Mouse (Mus musculus) neural tube, embryonic 14.5 days (tissue): ENCODE measurements around the gene Numb. TPM values are rescaled to one million over a fixed set of nuclear protein-coding genes. Genes with fewer than 3 reads are reported as not detected.

Source experiments
- ATAC-seq: fragments of 200-750 bp; cut with Nextera tagmentation; 2 replicates; pipeline ENCODE4 v1.8.0; 2017; ENCODE audit warnings: low read depth, mild to moderate bottlenecking, moderate TSS enrichment, moderate library complexity
- H3K27ac ChIP-seq: fragments of 300-500 bp; sonication (generic); 2 replicates; pipeline ENCODE4 v1.5.1; 2014; ENCODE audit warnings: low read depth, mild to moderate bottlenecking, control low read depth, low read length, moderate library complexity, mixed read lengths
- H3K27me3 ChIP-seq: fragments of 300-500 bp; sonication (generic); 2 replicates; pipeline ENCODE4 v1.6.1; 2014; ENCODE audit warnings: low read length; ENCODE audit not compliant: control insufficient read depth, insufficient read depth
- H3K36me3 ChIP-seq: fragments of 300-500 bp; sonication (generic); 2 replicates; pipeline ENCODE4 v1.6.1; 2014; ENCODE audit warnings: low read length, mixed read lengths; ENCODE audit not compliant: control insufficient read depth, insufficient read depth
- H3K4me1 ChIP-seq: fragments of 300-500 bp; sonication (generic); 2 replicates; pipeline ENCODE4 v1.6.1; 2014; ENCODE audit warnings: low read length; ENCODE audit not compliant: control insufficient read depth, insufficient read depth
- H3K4me2 ChIP-seq: fragments of 300-500 bp; sonication (generic); 2 replicates; pipeline ENCODE4 v1.6.1; 2014; ENCODE audit warnings: mild to moderate bottlenecking, low read depth, low read length, control low read depth
- H3K4me3 ChIP-seq: fragments of 300-500 bp; sonication (generic); 2 replicates; pipeline ENCODE4 v1.5.1; 2014; ENCODE audit warnings: low read depth, low read length, control low read depth, mixed read lengths
- H3K9ac ChIP-seq: fragments of 300-500 bp; sonication (generic); replicated peaks from 2 replicates; pipeline ENCODE4 v1.6.1; 2014; ENCODE audit warnings: low read depth, mild to moderate bottlenecking, control low read depth, low read length, mixed read lengths
- H3K9me3 ChIP-seq: fragments of 300-500 bp; sonication (generic); 2 replicates; pipeline ENCODE4 v1.6.1; 2016; ENCODE audit warnings: low read length; ENCODE audit not compliant: control insufficient read depth
- WGBS: fragments of 180-500 bp; shearing (Covaris S2); extraction: QIAGEN DNeasy Blood & Tissue Kit; methylation state at CpG from one replicate; pipeline ENCODE4 v1.1.7; 2014; 5-methylcytosine and 5-hydroxymethylcytosine counted together
- polyA plus RNA-seq: library from polyadenylated mRNA; unstranded; fragments of >200 nt; fragmentation: Nextera tagmentation; extraction: Ambion mirVana; gene quantifications from 2 replicates; pipeline ENCODE4 v1.2.1, GENCODE M21; 2014

Gene Numb
- polyA plus RNA-seq, 1 experiment from 2014 or later, result 16.1 TPM

DNA sequence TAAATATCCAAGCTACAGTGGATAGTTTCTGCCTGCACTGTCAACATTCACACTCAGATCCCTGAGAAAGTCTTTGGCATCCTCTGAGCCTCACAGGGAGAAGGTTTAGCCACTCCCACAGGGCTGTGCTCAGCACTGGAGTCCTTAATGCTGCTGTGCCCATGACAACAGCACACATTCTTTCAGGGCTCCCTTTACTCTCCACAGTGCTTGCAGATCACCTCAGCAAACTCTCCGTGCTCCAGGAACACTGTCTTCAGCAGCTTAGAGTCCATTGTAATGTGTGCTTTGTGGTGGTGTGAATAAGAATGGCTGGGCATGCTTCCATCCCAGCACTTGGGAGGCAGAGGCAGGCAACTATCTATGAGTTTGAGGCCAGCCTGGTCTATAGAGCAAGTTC, 172.5 kb downstream of the Numb start:
- ATAC-seq, result no peak
- H3K9me3 ChIP-seq, result no peaks in the 10 kb centered on the region
- no peak overlapping the region for H3K4me2 ChIP-seq
- WGBS, result 61% methylated on average over 1 of the region's 1 CpGs
- H3K27ac ChIP-seq, result no peak overlapping the region
- H3K4me3 ChIP-seq, result no peak overlapping the region
- H3K4me1 ChIP-seq, result no peaks in the 10 kb centered on the region
- H3K9ac ChIP-seq, result no peak overlapping the region
- no peaks in the 10 kb centered on the region for H3K36me3 ChIP-seq
- no peaks in the 10 kb centered on the region for H3K27me3 ChIP-seq

Other genes with a start within 250 kb of the Numb start
- gene Psen1, start 233.8 kb downstream of the Numb start, polyA plus RNA-seq, result 81.5 and 84.3 TPM in 2 replicates
- 0.20 and 0.24 TPM in 2 replicates for gene Papln, start 158.3 kb downstream of the Numb start, polyA plus RNA-seq
- gene Riox1, start 28.7 kb upstream of the Numb start, polyA plus RNA-seq, result 10.5 and 12.6 TPM in 2 replicates
- gene Heatr4, start 62.9 kb upstream of the Numb start, polyA plus RNA-seq, result not detected in 2 replicates
- gene Acot2, start 65.9 kb upstream of the Numb start, polyA plus RNA-seq, result 11.3 and 13.7 TPM in 2 replicates
- 93.6 and 93.9 TPM in 2 replicates for gene Acot1, start 87.6 kb upstream of the Numb start, polyA plus RNA-seq
- gene Acot4, start 116.4 kb upstream of the Numb start, polyA plus RNA-seq, result 0.47 and 0.59 TPM in 2 replicates
- not detected in 2 replicates for gene Gm49366, start 117.0 kb upstream of the Numb start, polyA plus RNA-seq
- 1.8 TPM in 2 replicates for gene Acot3, start 130.2 kb upstream of the Numb start, polyA plus RNA-seq
- 0.21 and 0.25 TPM in 2 replicates for gene Acot5, start 147.4 kb upstream of the Numb start, polyA plus RNA-seq
- gene Acot6, start 178.7 kb upstream of the Numb start, polyA plus RNA-seq, result 1.3 and 1.9 TPM in 2 replicates
- gene Dnal1, start 192.4 kb upstream of the Numb start, polyA plus RNA-seq, result 6.8 and 6.9 TPM in 2 replicates
- gene Pnma1, start 226.6 kb upstream of the Numb start, polyA plus RNA-seq, result 3.4 and 3.9 TPM in 2 replicates